Mouse (Mus musculus): ENCODE measurements around the gene Sh3bp4. TPM values are rescaled to one million over a fixed set of nuclear protein-coding genes. Genes with fewer than 3 reads are reported as not detected.

Gene Sh3bp4
- polyA plus RNA-seq (2021; fragmentation: Nextera tagmentation): 5.9 and 7.6 TPM in 2 replicates
- long read RNA-seq, experiment 1, full-length matches to known transcripts: 65 of 87 reads
- long read RNA-seq, experiment 1, partial matches to known transcripts: 16 of 87 reads
- long read RNA-seq, experiment 1, other reads (novel, unspliced or antisense): 6 of 87 reads
- long read RNA-seq, experiment 2, full-length matches to known transcripts: 6 of 17 reads
- long read RNA-seq, experiment 2, partial matches to known transcripts: 11 of 17 reads
- long read RNA-seq, experiment 2, other reads (novel, unspliced or antisense): 0 of 17 reads

DNA sequence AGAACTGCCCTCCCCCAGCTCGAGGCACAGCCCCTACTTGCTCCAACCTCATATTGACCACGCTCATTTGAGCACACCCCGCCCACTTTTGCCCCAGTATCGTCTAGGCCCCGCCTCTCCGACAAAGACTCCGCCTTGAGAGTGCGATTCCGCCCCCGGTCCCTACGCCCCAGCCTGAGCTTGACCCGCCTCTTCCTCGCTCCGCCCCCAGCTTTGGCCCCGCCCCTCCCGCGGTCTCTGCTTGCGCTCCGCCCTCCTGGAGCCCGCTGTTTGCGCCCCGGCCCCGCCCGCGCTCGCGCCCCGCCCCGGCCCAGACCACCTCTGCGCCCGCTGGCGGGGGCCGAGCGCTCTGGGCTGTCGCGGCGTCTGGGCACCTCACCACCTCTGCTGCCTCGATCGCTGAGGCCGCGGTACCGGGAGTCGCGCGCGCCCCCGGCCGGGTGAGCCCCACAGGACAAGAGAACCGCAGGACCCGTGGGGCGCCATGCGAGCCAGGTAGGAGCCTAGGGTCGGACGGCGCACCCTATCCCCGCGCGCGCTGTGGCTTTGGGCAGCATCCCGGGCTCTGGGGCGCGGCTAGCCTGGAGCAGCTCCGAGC, at the start of gene Sh3bp4:
Gene Sh3bp4 (plus strand): TSS at position 313 of the 598 bp plus-strand sequence.

